Mouse (Mus musculus): ENCODE results near the gene Cldn7. TPM values are rescaled to one million over a fixed set of nuclear protein-coding genes. Genes with fewer than 3 reads are reported as not detected.

Gene Cldn7
- polyA plus RNA-seq, 1 experiment from 2014 or later, result 238 TPM

DNA sequence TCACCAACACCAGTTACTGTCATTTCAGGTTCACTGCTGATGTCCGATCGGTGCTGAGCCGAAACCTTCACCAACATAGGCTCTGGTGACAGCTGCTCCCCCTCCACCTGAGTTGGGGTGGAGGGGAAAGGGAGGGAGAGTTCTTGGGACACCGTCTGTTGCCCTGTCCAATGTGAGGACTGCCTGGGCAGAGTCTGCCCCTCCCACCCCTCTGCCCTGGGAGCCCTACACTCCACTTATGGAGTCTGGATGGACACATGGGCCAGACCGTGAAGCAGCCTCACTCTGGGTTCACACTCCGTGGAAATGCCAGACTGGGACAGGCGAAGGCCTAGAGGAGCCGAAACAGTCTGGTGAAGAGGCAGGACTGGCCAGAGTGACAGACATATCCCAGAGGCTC lies 25.4 kb downstream of the Cldn7 start:
- peaks cover 7% of the 10 kb centered on the region for H3K4me1 ChIP-seq (replicated peaks; ENCODE audit: insufficient read depth, low read length)
- DNase-seq (ENCODE audit: low spot score) (no peak), ATAC-seq (replicated peaks; ENCODE audit: low FRiP score, low read depth) (no peak)
- no peak overlapping the region for H3K4me2 ChIP-seq (ENCODE audit: low read length)
- H3K36me3 ChIP-seq (ENCODE audit: insufficient read depth, low read length), result peaks cover 58% of the 10 kb centered on the region
- no peak overlapping the region for H3K9ac ChIP-seq (ENCODE audit: low read depth, low read length)
- H3K27me3 ChIP-seq (ENCODE audit: insufficient read depth, low read length), result no peaks in the 10 kb centered on the region
- WGBS, result 83% methylated on average over 8 of the region's 8 CpGs
- no peak overlapping the region for H3K4me3 ChIP-seq (replicated peaks; ENCODE audit: low read depth, low read length)
- no peaks in the 10 kb centered on the region for H3K9me3 ChIP-seq (replicated peaks; ENCODE audit: low read length)
- TF ChIP-seq CTCF (IDR thresholded peaks at IDR 0.05; ENCODE audit: low read depth), result no peak
- peak overlapping the region; percentile 84; the same call in 1 of the 2 replicates for H3K27ac ChIP-seq

DNA sequence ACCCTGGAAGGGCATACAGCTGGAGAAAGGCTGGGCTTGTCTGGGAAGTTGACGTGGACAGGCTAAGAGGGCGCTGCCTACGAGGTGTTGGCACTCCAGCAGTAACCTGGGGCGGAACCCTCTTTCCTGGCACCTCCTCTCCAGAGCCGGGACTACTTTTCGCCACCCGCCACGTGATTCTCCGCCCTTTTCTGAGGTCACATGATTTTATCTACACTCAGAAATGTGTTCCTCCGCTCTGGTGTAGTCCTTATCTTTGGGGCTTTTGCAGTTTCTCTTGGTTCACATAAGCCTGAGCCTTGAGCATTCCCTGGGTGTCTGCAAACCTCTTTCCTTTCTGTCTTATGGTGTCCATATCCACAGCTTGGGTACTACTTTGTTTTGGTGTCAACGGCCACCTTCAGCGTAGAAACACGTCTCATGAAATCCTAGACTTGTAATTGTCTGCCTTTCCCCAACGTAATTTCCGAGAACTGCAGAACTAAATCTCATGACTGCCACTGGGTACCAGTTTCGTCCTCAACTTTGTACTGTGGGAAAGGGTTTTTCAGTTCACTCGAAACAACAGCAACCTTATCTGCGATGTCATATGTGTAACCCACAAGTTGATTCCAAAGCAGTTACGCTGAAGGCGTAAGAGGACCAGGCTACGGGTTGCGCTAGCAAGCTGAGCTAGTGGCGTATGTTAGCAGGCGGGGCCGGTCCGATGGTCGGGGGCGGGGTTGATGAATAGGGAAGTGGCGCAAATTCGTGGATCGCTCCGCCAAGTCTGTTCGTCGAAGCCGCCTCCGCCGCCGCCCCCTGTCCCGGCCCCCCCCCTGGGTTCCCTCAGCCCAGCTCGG lies 26.5 kb downstream of the Cldn7 start, which contains the start of gene Gabarap:
Gabarap (plus strand) TSS at position 294 of the 842 bp plus-strand sequence.
- DNase-seq (ENCODE audit: low spot score) (peak; percentile 99), ATAC-seq (replicated peaks; ENCODE audit: low FRiP score, low read depth) (peak; percentile 71)
- Histone ChIP-seq H3K4me3 (replicated peaks; ENCODE audit: low read depth, low read length) (peak within 1 kb of the TSS; percentile 82), H3K4me1 (replicated peaks; ENCODE audit: insufficient read depth, low read length) (peaks cover 7% of the 10 kb centered on the region), H3K27me3 (ENCODE audit: insufficient read depth, low read length) (no peaks in the 10 kb centered on the region), H3K36me3 (ENCODE audit: insufficient read depth, low read length) (peaks cover 51% of the 10 kb centered on the region), H3K9ac (ENCODE audit: low read depth, low read length) (peak within 1 kb of the TSS; percentile 85), H3K27ac (peak within 1 kb of the TSS; percentile 84), H3K9me3 (replicated peaks; ENCODE audit: low read length) (no peaks in the 10 kb centered on the region), H3K4me2 (ENCODE audit: low read length) (peak within 1 kb of the TSS; percentile 73)
- WGBS, result under 1% methylated on average over 40 of the region's 40 CpGs
- TF ChIP-seq CTCF (IDR thresholded peaks at IDR 0.05; ENCODE audit: low read depth), result no peak

DNA sequence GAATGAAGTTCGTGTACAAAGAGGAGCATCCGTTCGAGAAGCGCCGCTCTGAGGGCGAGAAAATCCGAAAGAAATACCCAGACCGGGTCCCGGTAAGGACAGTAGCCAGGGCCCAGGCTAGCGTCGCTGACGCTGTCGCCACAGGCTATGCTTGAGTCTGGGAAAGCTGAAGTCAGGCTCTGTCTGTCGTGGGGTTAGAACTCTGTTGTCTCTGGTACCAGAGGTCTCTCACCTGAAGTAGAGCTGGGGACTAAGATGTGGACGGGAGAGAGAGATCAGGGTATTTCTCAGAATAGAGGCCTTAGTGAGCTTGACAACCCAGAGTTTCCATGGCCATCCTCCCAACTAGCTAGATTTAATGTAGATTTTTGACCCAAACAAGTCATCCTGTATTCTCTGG lies 27.1 kb downstream of the Cldn7 start:
- no peaks in the 10 kb centered on the region for H3K27me3 ChIP-seq (ENCODE audit: insufficient read depth, low read length)
- H3K4me3 ChIP-seq (replicated peaks; ENCODE audit: low read depth, low read length), result peak overlapping the region; percentile 82
- peak overlapping the region; percentile 85 for H3K9ac ChIP-seq (ENCODE audit: low read depth, low read length)
- H3K4me2 ChIP-seq (ENCODE audit: low read length), result peak overlapping the region; percentile 73
- peak overlapping the region; percentile 84 for H3K27ac ChIP-seq
- 0% methylated on average over 15 of the region's 15 CpGs for WGBS
- TF ChIP-seq CTCF (IDR thresholded peaks at IDR 0.05; ENCODE audit: low read depth), result no peak
- no peaks in the 10 kb centered on the region for H3K9me3 ChIP-seq (replicated peaks; ENCODE audit: low read length)
- H3K4me1 ChIP-seq (replicated peaks; ENCODE audit: insufficient read depth, low read length), result peaks cover 7% of the 10 kb centered on the region
- no peak for DNase-seq (ENCODE audit: low spot score)
- no peak for ATAC-seq (replicated peaks; ENCODE audit: low FRiP score, low read depth)
- H3K36me3 ChIP-seq (ENCODE audit: insufficient read depth, low read length), result peaks cover 45% of the 10 kb centered on the region

DNA sequence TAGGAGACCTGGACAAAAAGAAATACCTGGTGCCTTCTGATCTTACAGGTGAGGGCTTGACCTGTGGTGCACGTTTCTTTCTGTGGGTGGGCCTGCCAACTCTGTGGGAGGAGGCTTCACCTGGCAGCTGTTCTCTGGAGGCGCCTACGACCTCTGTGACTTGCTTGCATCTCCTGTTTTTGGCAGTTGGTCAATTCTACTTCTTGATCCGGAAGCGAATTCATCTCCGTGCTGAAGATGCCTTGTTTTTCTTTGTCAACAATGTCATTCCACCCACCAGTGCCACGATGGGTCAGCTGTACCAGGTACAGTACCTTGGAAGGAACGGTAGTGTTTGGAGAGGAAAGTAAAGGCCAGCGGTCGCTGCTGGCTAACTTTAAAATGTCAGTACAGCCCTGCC lies 27.8 kb downstream of the Cldn7 start:
- no peak for ATAC-seq (replicated peaks; ENCODE audit: low FRiP score, low read depth)
- Histone ChIP-seq H3K4me3 (replicated peaks; ENCODE audit: low read depth, low read length) (peak overlapping the region; percentile 82), H3K9ac (ENCODE audit: low read depth, low read length) (peak overlapping the region; percentile 85; the same call in 1 of the 2 replicates), H3K4me2 (ENCODE audit: low read length) (peak overlapping the region; percentile 73), H3K36me3 (ENCODE audit: insufficient read depth, low read length) (peaks cover 39% of the 10 kb centered on the region), H3K27me3 (ENCODE audit: insufficient read depth, low read length) (no peaks in the 10 kb centered on the region), H3K4me1 (replicated peaks; ENCODE audit: insufficient read depth, low read length) (peaks cover 7% of the 10 kb centered on the region), H3K9me3 (replicated peaks; ENCODE audit: low read length) (no peaks in the 10 kb centered on the region), H3K27ac (no peak overlapping the region)
- 65% methylated on average over 10 of the region's 10 CpGs for WGBS
- no peak for DNase-seq (ENCODE audit: low spot score)
- TF ChIP-seq CTCF (IDR thresholded peaks at IDR 0.05; ENCODE audit: low read depth), result no peak

DNA sequence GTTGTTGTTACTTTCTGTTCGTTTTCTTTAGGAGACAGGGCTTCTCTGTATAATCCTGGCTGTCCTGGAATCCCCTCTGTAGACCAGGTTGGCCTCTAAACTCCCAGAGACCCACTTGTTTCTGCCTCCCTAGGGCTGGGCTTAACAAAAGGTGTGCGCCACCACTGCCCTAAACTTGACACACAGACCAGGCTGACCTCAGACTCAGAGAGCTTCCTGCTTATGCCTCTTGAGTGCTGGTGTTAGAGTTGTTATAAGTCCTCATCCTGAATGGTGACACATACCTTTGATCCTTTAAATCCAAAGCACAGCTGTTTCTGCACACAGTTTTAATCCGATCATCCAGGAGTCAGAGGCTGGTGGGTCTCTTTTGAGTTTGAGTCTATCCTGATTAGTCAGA lies 28.4 kb downstream of the Cldn7 start:
- no peaks in the 10 kb centered on the region for H3K9me3 ChIP-seq (replicated peaks; ENCODE audit: low read length)
- ATAC-seq (replicated peaks; ENCODE audit: low FRiP score, low read depth), result no peak
- no peak overlapping the region for H3K9ac ChIP-seq (ENCODE audit: low read depth, low read length)
- no peak overlapping the region for H3K4me3 ChIP-seq (replicated peaks; ENCODE audit: low read depth, low read length)
- no peak overlapping the region for H3K27ac ChIP-seq
- H3K27me3 ChIP-seq (ENCODE audit: insufficient read depth, low read length), result no peaks in the 10 kb centered on the region
- peaks cover 7% of the 10 kb centered on the region for H3K4me1 ChIP-seq (replicated peaks; ENCODE audit: insufficient read depth, low read length)
- WGBS, result 87% methylated on average over 3 of the region's 3 CpGs
- peak overlapping the region; percentile 73 for H3K4me2 ChIP-seq (ENCODE audit: low read length)
- no peak for DNase-seq (ENCODE audit: low spot score)
- H3K36me3 ChIP-seq (ENCODE audit: insufficient read depth, low read length), result peaks cover 35% of the 10 kb centered on the region
- no peak for TF ChIP-seq CTCF (IDR thresholded peaks at IDR 0.05; ENCODE audit: low read depth)

DNA sequence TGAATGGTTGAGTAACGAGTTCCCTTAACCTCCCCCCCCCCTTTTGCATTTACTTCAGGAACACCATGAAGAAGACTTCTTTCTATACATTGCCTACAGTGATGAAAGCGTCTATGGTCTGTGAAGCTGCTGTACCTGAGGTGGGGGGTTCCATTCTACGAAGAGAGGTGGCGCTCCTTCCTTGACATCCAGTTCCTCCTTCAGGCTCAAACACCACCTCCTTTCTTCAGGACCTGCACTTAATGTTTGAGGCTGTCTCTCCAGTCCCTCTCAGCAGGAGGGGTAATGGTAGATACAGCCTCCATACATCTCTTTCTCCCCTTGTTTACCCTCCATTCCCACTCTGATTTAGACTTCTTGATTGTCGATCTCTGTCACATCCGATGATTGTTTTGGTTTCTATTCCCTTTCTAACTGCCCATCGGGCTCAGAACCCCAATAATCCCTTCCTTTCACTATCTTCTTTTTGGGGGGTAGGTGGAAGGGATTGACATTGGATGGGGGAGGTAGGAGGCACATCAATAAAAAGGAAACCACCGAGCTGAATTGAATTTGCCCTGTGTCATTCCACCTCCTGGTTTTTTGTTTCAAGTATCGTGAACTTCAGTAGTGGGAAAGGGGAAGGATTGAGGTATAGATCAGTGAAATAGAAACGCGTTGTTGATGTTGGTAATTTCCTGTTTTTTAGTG lies 30.0 kb downstream of the Cldn7 start:
- no peaks in the 10 kb centered on the region for H3K9me3 ChIP-seq (replicated peaks; ENCODE audit: low read length)
- H3K27me3 ChIP-seq (ENCODE audit: insufficient read depth, low read length), result no peaks in the 10 kb centered on the region
- DNase-seq (ENCODE audit: low spot score) (no peak), ATAC-seq (replicated peaks; ENCODE audit: low FRiP score, low read depth) (no peak)
- peak; percentile 27; the same call in 1 of the 2 replicates for TF ChIP-seq CTCF (IDR thresholded peaks at IDR 0.05; ENCODE audit: low read depth)
- H3K4me2 ChIP-seq (ENCODE audit: low read length), result peak overlapping the region; percentile 60; the same call in 1 of the 2 replicates
- H3K36me3 ChIP-seq (ENCODE audit: insufficient read depth, low read length), result peaks cover 36% of the 10 kb centered on the region
- no peak overlapping the region for H3K27ac ChIP-seq
- WGBS, result 86% methylated on average over 11 of the region's 11 CpGs
- H3K4me3 ChIP-seq (replicated peaks; ENCODE audit: low read depth, low read length), result no peak overlapping the region
- peaks cover 7% of the 10 kb centered on the region for H3K4me1 ChIP-seq (replicated peaks; ENCODE audit: insufficient read depth, low read length)
- 0 out of 2 replicates have a peak overlapping the region, but pooled peaks have one; percentile 9 for H3K9ac ChIP-seq (ENCODE audit: low read depth, low read length)

Data from kidney, postnatal 0 days (tissue).